Mouse (Mus musculus) liver, embryonic 12.5 days (tissue): ENCODE data around the gene Cadm2. TPM values are rescaled to one million over a fixed set of nuclear protein-coding genes. Genes with fewer than 3 reads are reported as not detected.

Experiments
- ATAC-seq: fragments of 200-750 bp; cut with Nextera tagmentation; 2 replicates; pipeline ENCODE4 v1.8.0; 2017; ENCODE audit warnings: moderate number of reproducible peaks, mild to moderate bottlenecking, moderate library complexity
- H3K27ac ChIP-seq: fragments of 300-500 bp; sonication (generic); 2 replicates; pipeline ENCODE4 v1.5.1; 2016; ENCODE audit warnings: mild to moderate bottlenecking
- H3K27me3 ChIP-seq: fragments of 300-500 bp; sonication (generic); replicated peaks from 2 replicates; pipeline ENCODE4 v1.6.1; 2016; ENCODE audit warnings: mild to moderate bottlenecking, moderate library complexity
- H3K36me3 ChIP-seq: fragments of 300-500 bp; sonication (generic); 2 replicates; pipeline ENCODE4 v1.6.1; 2016; ENCODE audit warnings: mild to moderate bottlenecking, moderate library complexity
- H3K4me1 ChIP-seq: fragments of 300-500 bp; sonication (generic); 2 replicates; pipeline ENCODE4 v1.6.1; 2016
- H3K4me2 ChIP-seq: fragments of 300-500 bp; sonication (generic); 2 replicates; pipeline ENCODE4 v1.6.1; 2016; ENCODE audit warnings: mild to moderate bottlenecking, moderate library complexity
- H3K4me3 ChIP-seq: fragments of 300-500 bp; sonication (generic); 2 replicates; pipeline ENCODE4 v1.5.1; 2016; ENCODE audit warnings: mild to moderate bottlenecking, moderate library complexity
- H3K9ac ChIP-seq: fragments of 300-500 bp; sonication (generic); 2 replicates; pipeline ENCODE4 v1.6.1; 2016; ENCODE audit warnings: mild to moderate bottlenecking, moderate library complexity
- H3K9me3 ChIP-seq: fragments of 300-500 bp; sonication (generic); replicated peaks from 2 replicates; pipeline ENCODE4 v1.6.1; 2016; ENCODE audit warnings: mild to moderate bottlenecking, moderate library complexity
- WGBS: fragments of 180-500 bp; shearing (Covaris S2); methylation state at CpG from one replicate; pipeline ENCODE4 v1.1.7; 2016; ENCODE audit not compliant: insufficient replicate concordance; 5-methylcytosine and 5-hydroxymethylcytosine counted together
- polyA plus RNA-seq: library from polyadenylated mRNA; unstranded; fragments of >200 nt; fragmentation: Nextera tagmentation; extraction: Ambion mirVana; gene quantifications from 2 replicates; pipeline ENCODE4 v1.2.1, GENCODE M21; 2016

Cadm2 gene
- polyA plus RNA-seq, 1 experiment from 2014 or later, result 0.11 TPM

- WGBS, result 78% methylated on average over 3 of the region's 3 CpGs
- H3K9me3 ChIP-seq, result no peaks in the 10 kb centered on the region
- no peak overlapping the region for H3K9ac ChIP-seq
- H3K27ac ChIP-seq, result no peak overlapping the region
- no peaks in the 10 kb centered on the region for H3K27me3 ChIP-seq
- ATAC-seq, result no peak
- H3K4me3 ChIP-seq, result no peak overlapping the region
- H3K4me1 ChIP-seq, result no peaks in the 10 kb centered on the region
- no peaks in the 10 kb centered on the region for H3K36me3 ChIP-seq
- H3K4me2 ChIP-seq, result no peak overlapping the region
Measured at GRCm38 (mm10) chr16:67467041-67467440, 153.7 kb downstream of the Cadm2 start.

GRCm38 (mm10) chr16:67436301-67436700 is 184.4 kb downstream of the Cadm2 start:
- Histone ChIP-seq H3K4me1 (no peaks in the 10 kb centered on the region), H3K4me3 (no peak overlapping the region), H3K9me3 (no peaks in the 10 kb centered on the region), H3K27ac (no peak overlapping the region), H3K9ac (no peak overlapping the region), H3K27me3 (no peaks in the 10 kb centered on the region), H3K4me2 (no peak overlapping the region), H3K36me3 (no peaks in the 10 kb centered on the region)
- no peak for ATAC-seq
- WGBS, result 71% methylated on average over 4 of the region's 4 CpGs

- H3K27ac ChIP-seq, result no peak overlapping the region
Measured at GRCm38 (mm10) chr16:67425371-67425770, 195.3 kb downstream of the Cadm2 start.

GRCm38 (mm10) chr16:67410926-67411325 is 209.8 kb downstream of the Cadm2 start:
- no peak overlapping the region for H3K9ac ChIP-seq
- WGBS, result 51% methylated on average over 3 of the region's 3 CpGs

More at GRCm38 (mm10) chr16:67425371-67425770, 195.3 kb downstream of the Cadm2 start:
- no peaks in the 10 kb centered on the region for H3K36me3 ChIP-seq
- 74% methylated on average over 1 of the region's 1 CpGs for WGBS
- H3K9ac ChIP-seq, result no peak overlapping the region
- no peak overlapping the region for H3K4me3 ChIP-seq
- H3K9me3 ChIP-seq, result no peaks in the 10 kb centered on the region
- H3K4me1 ChIP-seq, result no peaks in the 10 kb centered on the region
- no peak overlapping the region for H3K4me2 ChIP-seq
- no peak for ATAC-seq
- H3K27me3 ChIP-seq, result no peaks in the 10 kb centered on the region

GRCm38 (mm10) chr16:67410482-67410881 is 210.2 kb downstream of the Cadm2 start:
- WGBS, result 65% methylated on average over 2 of the region's 2 CpGs
- Histone ChIP-seq H3K4me1 (no peaks in the 10 kb centered on the region), H3K4me2 (no peak overlapping the region), H3K27ac (no peak overlapping the region), H3K36me3 (no peaks in the 10 kb centered on the region), H3K4me3 (no peak overlapping the region), H3K9ac (no peak overlapping the region), H3K27me3 (no peaks in the 10 kb centered on the region), H3K9me3 (no peaks in the 10 kb centered on the region)
- no peak for ATAC-seq

More at GRCm38 (mm10) chr16:67410926-67411325, 209.8 kb downstream of the Cadm2 start:
- Histone ChIP-seq H3K9me3 (no peaks in the 10 kb centered on the region), H3K27me3 (no peaks in the 10 kb centered on the region), H3K27ac (no peak overlapping the region), H3K4me1 (no peaks in the 10 kb centered on the region), H3K4me2 (no peak overlapping the region), H3K36me3 (no peaks in the 10 kb centered on the region), H3K4me3 (no peak overlapping the region)
- ATAC-seq, result no peak

GRCm38 (mm10) chr16:67367745-67368144 is 253.0 kb downstream of the Cadm2 start:
- no peak overlapping the region for H3K27ac ChIP-seq
- no peaks in the 10 kb centered on the region for H3K9me3 ChIP-seq
- H3K4me1 ChIP-seq, result no peaks in the 10 kb centered on the region
- no peaks in the 10 kb centered on the region for H3K27me3 ChIP-seq
- 57% methylated on average over 2 of the region's 2 CpGs for WGBS
- no peak overlapping the region for H3K9ac ChIP-seq
- H3K4me2 ChIP-seq, result no peak overlapping the region
- peak; percentile 27; the same call in 1 of the 2 replicates for ATAC-seq
- H3K4me3 ChIP-seq, result no peak overlapping the region
- no peaks in the 10 kb centered on the region for H3K36me3 ChIP-seq

GRCm38 (mm10) chr16:67348011-67348410 is 272.7 kb downstream of the Cadm2 start:
- H3K4me1 ChIP-seq, result no peaks in the 10 kb centered on the region
- H3K36me3 ChIP-seq, result no peaks in the 10 kb centered on the region
- no peaks in the 10 kb centered on the region for H3K27me3 ChIP-seq
- ATAC-seq, result no peak
- H3K27ac ChIP-seq, result no peak overlapping the region
- no peak overlapping the region for H3K9ac ChIP-seq
- no peaks in the 10 kb centered on the region for H3K9me3 ChIP-seq
- 64% methylated on average over 5 of the region's 5 CpGs for WGBS
- no peak overlapping the region for H3K4me3 ChIP-seq
- H3K4me2 ChIP-seq, result no peak overlapping the region

- no peak overlapping the region for H3K4me2 ChIP-seq
- no peak overlapping the region for H3K4me3 ChIP-seq
Measured at GRCm38 (mm10) chr16:67347561-67347960, 273.1 kb downstream of the Cadm2 start.

GRCm38 (mm10) chr16:67346621-67347290 is 274.0 kb downstream of the Cadm2 start:
- no peaks in the 10 kb centered on the region for H3K9me3 ChIP-seq
- no peak for ATAC-seq
- H3K4me1 ChIP-seq, result no peaks in the 10 kb centered on the region
- no peak overlapping the region for H3K4me2 ChIP-seq
- H3K9ac ChIP-seq, result no peak overlapping the region
- WGBS, result 56% methylated on average over 10 of the region's 10 CpGs
- H3K27ac ChIP-seq, result no peak overlapping the region
- H3K36me3 ChIP-seq, result no peaks in the 10 kb centered on the region
- no peaks in the 10 kb centered on the region for H3K27me3 ChIP-seq
- no peak overlapping the region for H3K4me3 ChIP-seq

More at GRCm38 (mm10) chr16:67347561-67347960, 273.1 kb downstream of the Cadm2 start:
- H3K4me1 ChIP-seq, result no peaks in the 10 kb centered on the region
- ATAC-seq, result no peak
- H3K27me3 ChIP-seq, result no peaks in the 10 kb centered on the region
- no peak overlapping the region for H3K9ac ChIP-seq
- H3K9me3 ChIP-seq, result no peaks in the 10 kb centered on the region
- H3K27ac ChIP-seq, result no peak overlapping the region
- no peaks in the 10 kb centered on the region for H3K36me3 ChIP-seq

GRCm38 (mm10) chr16:67344194-67344593 is 276.5 kb downstream of the Cadm2 start:
- Histone ChIP-seq H3K36me3 (no peaks in the 10 kb centered on the region), H3K4me1 (no peaks in the 10 kb centered on the region), H3K9me3 (no peaks in the 10 kb centered on the region), H3K27ac (no peak overlapping the region), H3K27me3 (no peaks in the 10 kb centered on the region), H3K4me2 (no peak overlapping the region), H3K4me3 (no peak overlapping the region), H3K9ac (no peak overlapping the region)
- ATAC-seq, result no peak
- WGBS, result 60% methylated on average over 5 of the region's 5 CpGs

- Histone ChIP-seq H3K27me3 (no peaks in the 10 kb centered on the region), H3K4me3 (no peak overlapping the region), H3K36me3 (no peaks in the 10 kb centered on the region), H3K4me2 (no peak overlapping the region), H3K4me1 (no peaks in the 10 kb centered on the region), H3K27ac (no peak overlapping the region), H3K9ac (no peak overlapping the region), H3K9me3 (no peaks in the 10 kb centered on the region)
- no peak for ATAC-seq
- 63% methylated on average over 2 of the region's 2 CpGs for WGBS
Measured at GRCm38 (mm10) chr16:67311033-67311432, 309.7 kb downstream of the Cadm2 start.

- Histone ChIP-seq H3K27me3 (no peaks in the 10 kb centered on the region), H3K27ac (no peak overlapping the region), H3K4me1 (no peaks in the 10 kb centered on the region), H3K36me3 (no peaks in the 10 kb centered on the region), H3K9ac (no peak overlapping the region), H3K9me3 (no peaks in the 10 kb centered on the region), H3K4me2 (no peak overlapping the region), H3K4me3 (no peak overlapping the region)
- WGBS, result 73% methylated on average over 3 of the region's 3 CpGs
- ATAC-seq, result no peak
Measured at GRCm38 (mm10) chr16:67284664-67285063, 336.0 kb downstream of the Cadm2 start.

- Histone ChIP-seq H3K4me3 (no peak overlapping the region), H3K27ac (no peak overlapping the region), H3K9me3 (no peaks in the 10 kb centered on the region), H3K4me1 (no peaks in the 10 kb centered on the region), H3K9ac (no peak overlapping the region), H3K4me2 (no peak overlapping the region), H3K27me3 (no peaks in the 10 kb centered on the region), H3K36me3 (no peaks in the 10 kb centered on the region)
- no peak for ATAC-seq
- WGBS, result 69% methylated on average over 5 of the region's 5 CpGs
Measured at GRCm38 (mm10) chr16:67243598-67243997, 377.1 kb downstream of the Cadm2 start.
